Mouse (Mus musculus): ENCODE results near the gene Gsta2. TPM values are rescaled to one million over a fixed set of nuclear protein-coding genes. Genes with fewer than 3 reads are reported as not detected.
"Not testable (repeated sequence)": the region's sequence is repeated elsewhere in the genome, so short reads cannot be mapped to it uniquely, and the experiment has no call there.

The Gsta2 gene
- polyA plus RNA-seq, 1 experiment: 12.8 TPM

GRCm38 (mm10) chr9:78351504-78352220 is 3.9 kb downstream of the Gsta2 start:
- H3K27ac ChIP-seq (ENCODE audit: control insufficient read depth, insufficient read depth, low read depth, low read length): no peak overlapping the region
- no peaks in the 10 kb centered on the region for H3K4me1 ChIP-seq (ENCODE audit: control insufficient read depth, insufficient read depth, low read length)
- no peaks in the 10 kb centered on the region for H3K27me3 ChIP-seq (ENCODE audit: control insufficient read depth, insufficient read depth, low read length)
- H3K36me3 ChIP-seq (ENCODE audit: control insufficient read depth, insufficient read depth, low read length): no peaks in the 10 kb centered on the region
- H3K4me3 ChIP-seq (ENCODE audit: control insufficient read depth, low read depth, low read length): no peak overlapping the region
- TF ChIP-seq POLR2A (IDR thresholded peaks at IDR 0.05; ENCODE audit: control insufficient read depth, low read depth, low read length) (no peak), CTCF (IDR thresholded peaks at IDR 0.05; ENCODE audit: control insufficient read depth, insufficient read depth, insufficient replicate concordance, low read depth, low read length) (no peak)

DNA sequence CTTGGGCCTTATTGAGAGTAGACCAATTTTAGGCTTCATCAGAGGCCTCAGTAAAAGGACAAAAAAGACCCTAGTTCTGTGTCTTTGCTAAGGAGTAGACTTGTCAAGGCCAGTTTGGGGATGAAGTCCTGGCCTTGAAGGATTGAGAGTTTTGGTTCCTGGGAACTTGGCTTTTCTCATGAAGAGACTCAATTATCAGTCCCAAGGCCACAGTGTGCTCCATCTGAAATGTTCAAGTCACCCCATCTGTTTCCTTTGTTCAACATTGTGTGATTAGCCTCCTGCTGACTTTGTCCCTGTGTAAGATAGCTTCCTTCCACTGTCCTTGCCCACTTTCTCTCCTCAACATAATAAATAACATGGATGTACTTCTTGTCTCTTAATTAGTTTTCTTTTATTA is 5.6 kb downstream of the Gsta2 start:
- H3K36me3 ChIP-seq (ENCODE audit: control insufficient read depth, insufficient read depth, low read length); H3K27me3 ChIP-seq (ENCODE audit: control insufficient read depth, insufficient read depth, low read length); H3K27ac ChIP-seq (ENCODE audit: control insufficient read depth, insufficient read depth, low read depth, low read length); H3K4me1 ChIP-seq (ENCODE audit: control insufficient read depth, insufficient read depth, low read length); H3K4me3 ChIP-seq (ENCODE audit: control insufficient read depth, low read depth, low read length): not testable (repeated sequence)

- not testable (repeated sequence) for H3K36me3 ChIP-seq (ENCODE audit: control insufficient read depth, insufficient read depth, low read length); H3K27me3 ChIP-seq (ENCODE audit: control insufficient read depth, insufficient read depth, low read length); H3K4me1 ChIP-seq (ENCODE audit: control insufficient read depth, insufficient read depth, low read length); H3K4me3 ChIP-seq (ENCODE audit: control insufficient read depth, low read depth, low read length)
- peak overlapping the region; percentile 63; the same call in 1 of the 2 replicates for H3K27ac ChIP-seq (ENCODE audit: control insufficient read depth, insufficient read depth, low read depth, low read length)
Observed at GRCm38 (mm10) chr9:78349141-78349540, 6.4 kb downstream of the Gsta2 start.

DNA sequence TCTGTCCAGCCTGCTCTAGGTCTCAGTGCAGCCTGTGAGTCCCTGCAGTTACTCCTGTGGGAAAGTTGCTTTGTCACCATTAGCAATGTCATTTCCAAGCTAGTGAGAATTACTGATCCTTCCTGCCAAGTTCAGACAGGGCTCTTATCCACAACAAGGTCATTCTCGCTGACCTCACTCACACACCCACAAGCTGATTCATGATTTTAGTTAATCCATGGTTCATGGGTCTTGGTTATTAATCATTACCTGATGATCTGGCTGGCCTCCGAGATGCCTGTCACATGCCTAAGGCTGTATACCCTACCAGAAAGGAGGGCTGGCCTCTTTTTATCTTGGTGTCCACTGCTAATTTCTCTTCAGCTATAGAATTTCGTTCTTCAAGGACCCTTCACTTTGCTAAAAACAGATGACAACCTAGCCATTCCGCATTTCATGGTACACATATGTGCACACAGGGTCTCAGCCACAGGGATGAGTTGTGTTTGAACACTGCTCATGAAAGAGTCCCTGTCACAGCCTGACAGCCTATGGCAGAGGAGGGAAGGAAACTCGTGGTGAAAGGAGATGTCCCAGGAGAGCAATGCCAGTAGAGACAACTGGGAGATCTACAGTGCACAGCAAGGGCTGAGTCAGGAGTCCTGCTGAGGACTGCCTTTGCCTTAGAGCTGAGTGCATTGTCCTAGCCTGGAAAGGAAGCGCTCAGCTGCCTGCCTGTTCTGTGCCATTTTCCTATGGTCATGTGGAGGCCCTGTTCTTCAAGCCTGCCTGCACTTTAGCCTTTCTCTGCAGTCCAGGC is 7.2 kb downstream of the Gsta2 start:
- H3K36me3 ChIP-seq (ENCODE audit: control insufficient read depth, insufficient read depth, low read length); H3K4me1 ChIP-seq (ENCODE audit: control insufficient read depth, insufficient read depth, low read length); H3K4me3 ChIP-seq (ENCODE audit: control insufficient read depth, low read depth, low read length): not testable (repeated sequence)

GRCm38 (mm10) chr9:78347004-78347403 is 8.6 kb downstream of the Gsta2 start:
- Histone ChIP-seq H3K4me1 (ENCODE audit: control insufficient read depth, insufficient read depth, low read length) (no peaks in the 10 kb centered on the region), H3K4me3 (ENCODE audit: control insufficient read depth, low read depth, low read length) (no peak overlapping the region), H3K27me3 (ENCODE audit: control insufficient read depth, insufficient read depth, low read length) (no peaks in the 10 kb centered on the region), H3K27ac (ENCODE audit: control insufficient read depth, insufficient read depth, low read depth, low read length) (no peak overlapping the region), H3K36me3 (ENCODE audit: control insufficient read depth, insufficient read depth, low read length) (no peaks in the 10 kb centered on the region)
- no peak for TF ChIP-seq CTCF (IDR thresholded peaks at IDR 0.05; ENCODE audit: control insufficient read depth, insufficient read depth, insufficient replicate concordance, low read depth, low read length)
- no peak for TF ChIP-seq POLR2A (IDR thresholded peaks at IDR 0.05; ENCODE audit: control insufficient read depth, low read depth, low read length)

More for the DNA sequence above, 7.2 kb downstream of the Gsta2 start:
- H3K27ac ChIP-seq (ENCODE audit: control insufficient read depth, insufficient read depth, low read depth, low read length): peak overlapping the region; percentile 63
- not testable (repeated sequence) for H3K27me3 ChIP-seq (ENCODE audit: control insufficient read depth, insufficient read depth, low read length)

GRCm38 (mm10) chr9:78345235-78345634 is 10.4 kb downstream of the Gsta2 start:
- not testable (repeated sequence) for H3K36me3 ChIP-seq (ENCODE audit: control insufficient read depth, insufficient read depth, low read length); H3K27ac ChIP-seq (ENCODE audit: control insufficient read depth, insufficient read depth, low read depth, low read length); H3K27me3 ChIP-seq (ENCODE audit: control insufficient read depth, insufficient read depth, low read length); H3K4me3 ChIP-seq (ENCODE audit: control insufficient read depth, low read depth, low read length); H3K4me1 ChIP-seq (ENCODE audit: control insufficient read depth, insufficient read depth, low read length)

GRCm38 (mm10) chr9:78343055-78343454 is 12.5 kb downstream of the Gsta2 start:
- H3K27me3 ChIP-seq (ENCODE audit: control insufficient read depth, insufficient read depth, low read length); H3K36me3 ChIP-seq (ENCODE audit: control insufficient read depth, insufficient read depth, low read length); H3K4me1 ChIP-seq (ENCODE audit: control insufficient read depth, insufficient read depth, low read length); H3K4me3 ChIP-seq (ENCODE audit: control insufficient read depth, low read depth, low read length); H3K27ac ChIP-seq (ENCODE audit: control insufficient read depth, insufficient read depth, low read depth, low read length): not testable (repeated sequence)

DNA sequence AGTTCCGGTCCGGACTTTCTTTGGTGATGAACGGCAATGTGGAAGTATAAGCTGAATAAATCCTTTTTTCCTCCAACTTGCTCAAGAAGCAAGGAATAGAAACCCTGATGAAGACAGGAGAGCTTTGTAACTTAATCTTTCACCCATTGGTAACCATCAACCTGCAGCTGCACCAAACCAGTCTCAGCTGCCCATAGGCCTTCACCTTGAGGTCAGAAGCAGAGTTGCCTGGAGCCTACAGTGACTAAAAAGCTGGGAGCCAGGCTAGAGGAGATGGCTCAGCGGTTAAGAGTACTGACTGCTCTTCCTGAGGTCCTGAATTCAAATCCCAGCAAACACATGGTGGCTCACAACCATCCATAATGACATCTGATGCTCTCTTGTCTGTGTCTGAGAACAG is 13.1 kb downstream of the Gsta2 start:
- H3K27ac ChIP-seq (ENCODE audit: control insufficient read depth, insufficient read depth, low read depth, low read length); H3K4me1 ChIP-seq (ENCODE audit: control insufficient read depth, insufficient read depth, low read length); H3K36me3 ChIP-seq (ENCODE audit: control insufficient read depth, insufficient read depth, low read length); H3K4me3 ChIP-seq (ENCODE audit: control insufficient read depth, low read depth, low read length); H3K27me3 ChIP-seq (ENCODE audit: control insufficient read depth, insufficient read depth, low read length): not testable (repeated sequence)

Data from testis, adult 2 months (tissue).